Mouse (Mus musculus) embryonic facial prominence, embryonic 11.5 days (tissue): ENCODE measurements around the gene Rps13. TPM values are rescaled to one million over a fixed set of nuclear protein-coding genes. Genes with fewer than 3 reads are reported as not detected.

Experiments used
- ATAC-seq: fragments of 200-750 bp; cut with Nextera tagmentation; replicated peaks from 2 replicates; pipeline ENCODE4 v1.8.0; 2017; ENCODE audit warnings: low read depth; ENCODE audit not compliant: insufficient number of reproducible peaks, low FRiP score, low TSS enrichment
- DNase-seq: peaks from one replicate; pipeline ENCODE4 v3.0.0-alpha.2; 2015; ENCODE audit warnings: low spot score
- H3K27ac ChIP-seq: fragments of 300-500 bp; sonication (generic); replicated peaks from 2 replicates; pipeline ENCODE4 v1.5.1; 2014; ENCODE audit warnings: mild to moderate bottlenecking, low read depth, low read length, control low read depth
- H3K27me3 ChIP-seq: fragments of 300-500 bp; sonication (generic); 2 replicates; pipeline ENCODE4 v1.6.1; 2014; ENCODE audit warnings: mild to moderate bottlenecking, low read length, moderate library complexity, mixed read lengths; ENCODE audit not compliant: control insufficient read depth, insufficient read depth
- H3K36me3 ChIP-seq: fragments of 300-500 bp; sonication (generic); replicated peaks from 2 replicates; pipeline ENCODE4 v1.6.1; 2014; ENCODE audit warnings: low read depth, mild to moderate bottlenecking, low read length, moderate library complexity, mixed read lengths; ENCODE audit not compliant: control insufficient read depth, insufficient read depth
- H3K4me1 ChIP-seq: fragments of 300-500 bp; sonication (generic); 2 replicates; pipeline ENCODE4 v1.6.1; 2014; ENCODE audit warnings: low read length, mixed read lengths; ENCODE audit not compliant: control insufficient read depth, insufficient read depth
- H3K4me2 ChIP-seq: fragments of 300-500 bp; sonication (generic); 2 replicates; pipeline ENCODE4 v1.6.1; 2014; ENCODE audit warnings: low read depth, mild to moderate bottlenecking, control low read depth, low read length, moderate library complexity
- H3K4me3 ChIP-seq: fragments of 300-500 bp; sonication (generic); 2 replicates; pipeline ENCODE4 v1.5.1; 2014; ENCODE audit warnings: low read depth, low read length, control low read depth
- H3K9ac ChIP-seq: fragments of 300-500 bp; sonication (generic); replicated peaks from 2 replicates; pipeline ENCODE4 v1.6.1; 2014; ENCODE audit warnings: mild to moderate bottlenecking, control low read depth, low read length
- H3K9me3 ChIP-seq: fragments of 300-500 bp; sonication (generic); replicated peaks from 2 replicates; pipeline ENCODE4 v1.6.1; 2016; ENCODE audit warnings: mild to moderate bottlenecking, low read length, inconsistent platforms, mixed read lengths; ENCODE audit not compliant: control insufficient read depth
- WGBS: fragments of 180-500 bp; shearing (Covaris S2); extraction: QIAGEN DNeasy Blood & Tissue Kit; methylation state at CpG from one replicate; pipeline ENCODE4 v1.1.7; 2014; 5-methylcytosine and 5-hydroxymethylcytosine counted together
- polyA plus RNA-seq: library from polyadenylated mRNA; unstranded; fragments of >200 nt; fragmentation: Nextera tagmentation; extraction: Ambion mirVana; gene quantifications from 2 replicates; pipeline ENCODE4 v1.2.1, GENCODE M21; 2014

Gene Rps13
- polyA plus RNA-seq, 1 experiment from 2014 or later = 785 TPM

DNA sequence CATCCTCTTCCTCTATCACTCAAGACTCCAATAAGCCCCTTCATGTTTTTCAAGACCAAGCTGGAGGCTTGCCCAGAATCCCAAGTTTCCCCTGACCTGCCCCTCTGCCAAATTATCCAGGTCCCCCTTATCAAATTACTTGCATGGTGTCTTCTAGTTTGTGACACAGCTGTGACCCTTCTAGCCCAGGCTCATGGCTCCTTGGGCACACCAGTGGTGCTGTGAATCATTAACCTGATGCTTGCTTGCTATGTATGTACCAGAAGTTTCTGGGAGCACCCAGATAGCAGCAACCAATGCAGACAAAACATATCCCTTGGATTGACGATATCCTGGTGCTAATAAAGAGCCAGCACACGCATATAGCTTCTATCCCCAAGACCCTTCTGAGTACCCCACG is 45.0 kb downstream of the Rps13 start:
- Histone ChIP-seq H3K4me3 (no peak overlapping the region), H3K4me1 (no peaks in the 10 kb centered on the region; the same call in 1 of the 2 replicates), H3K9me3 (no peaks in the 10 kb centered on the region), H3K9ac (no peak overlapping the region), H3K27me3 (no peaks in the 10 kb centered on the region), H3K4me2 (no peak overlapping the region), H3K36me3 (no peaks in the 10 kb centered on the region), H3K27ac (no peak overlapping the region)
- ATAC-seq (no peak), DNase-seq (no peak)
- 84% methylated on average over 3 of the region's 3 CpGs for WGBS

DNA sequence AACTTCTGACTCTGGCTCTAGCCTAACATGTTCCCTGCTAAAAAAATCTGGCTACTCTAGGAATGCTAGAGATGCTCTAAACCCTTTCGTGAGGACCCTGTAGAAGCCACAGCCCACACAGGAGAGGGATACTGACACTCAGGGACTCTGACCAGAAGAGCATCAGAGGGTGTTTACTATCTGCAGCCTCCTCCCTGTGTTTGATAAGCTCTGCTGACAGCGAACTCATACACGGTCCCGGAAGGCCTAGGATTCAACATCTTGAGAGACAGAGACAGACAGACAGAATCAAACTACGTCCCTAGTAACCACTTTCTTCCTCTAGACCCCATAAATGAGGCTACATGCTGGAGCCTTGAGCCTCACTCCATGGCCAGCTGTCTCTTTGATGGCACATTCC is 46.0 kb downstream of the Rps13 start:
- Histone ChIP-seq H3K4me2 (no peak overlapping the region), H3K36me3 (no peaks in the 10 kb centered on the region), H3K9ac (no peak overlapping the region), H3K4me1 (no peaks in the 10 kb centered on the region; the same call in 1 of the 2 replicates), H3K9me3 (no peaks in the 10 kb centered on the region), H3K27ac (no peak overlapping the region), H3K27me3 (no peaks in the 10 kb centered on the region), H3K4me3 (no peak overlapping the region)
- no peak for ATAC-seq
- no peak for DNase-seq
- WGBS = 77% methylated on average over 5 of the region's 5 CpGs

DNA sequence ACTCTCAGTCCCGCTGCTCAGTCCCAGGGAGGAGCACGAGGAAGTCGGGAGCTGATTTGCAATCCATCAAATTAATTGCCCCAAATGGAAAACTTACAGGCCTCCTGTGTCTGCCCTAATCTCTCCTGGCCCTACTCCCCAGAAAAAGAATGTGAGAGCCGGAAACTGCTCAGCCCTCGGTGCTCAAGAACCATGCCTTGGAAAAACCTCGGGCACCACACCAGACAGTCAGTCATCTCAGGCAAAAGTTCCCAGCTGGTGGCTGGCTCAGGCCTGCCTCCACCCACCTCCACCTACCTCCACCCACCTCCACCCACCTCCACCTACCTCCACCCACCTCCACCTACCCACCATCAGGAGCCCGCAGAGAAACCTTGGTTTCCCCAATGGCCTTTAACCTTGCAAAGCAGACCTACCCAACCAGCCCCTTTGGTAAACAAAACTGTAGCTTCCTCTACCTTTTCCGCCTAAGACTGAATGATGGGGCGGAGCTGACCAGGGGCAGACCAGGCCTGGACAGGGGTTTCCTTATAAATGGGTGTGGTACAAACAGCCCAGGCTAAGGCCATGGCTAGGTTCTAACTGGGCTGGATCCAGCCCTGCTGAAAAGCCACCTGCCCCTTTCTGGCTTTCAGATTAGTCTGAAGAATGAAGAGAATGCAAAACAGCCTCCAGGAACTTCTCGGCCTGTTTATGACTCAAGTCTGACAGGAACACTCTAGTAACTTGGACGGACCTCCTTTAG is 47.2 kb downstream of the Rps13 start:
- no peaks in the 10 kb centered on the region for H3K36me3 ChIP-seq
- no peak overlapping the region for H3K27ac ChIP-seq
- ATAC-seq (no peak), DNase-seq (no peak)
- no peak overlapping the region for H3K4me2 ChIP-seq
- H3K4me1 ChIP-seq = no peaks in the 10 kb centered on the region; the same call in 1 of the 2 replicates
- H3K9ac ChIP-seq = no peak overlapping the region
- H3K27me3 ChIP-seq = no peaks in the 10 kb centered on the region
- no peak overlapping the region for H3K4me3 ChIP-seq
- 51% methylated on average over 11 of the region's 11 CpGs for WGBS
- H3K9me3 ChIP-seq = no peaks in the 10 kb centered on the region

DNA sequence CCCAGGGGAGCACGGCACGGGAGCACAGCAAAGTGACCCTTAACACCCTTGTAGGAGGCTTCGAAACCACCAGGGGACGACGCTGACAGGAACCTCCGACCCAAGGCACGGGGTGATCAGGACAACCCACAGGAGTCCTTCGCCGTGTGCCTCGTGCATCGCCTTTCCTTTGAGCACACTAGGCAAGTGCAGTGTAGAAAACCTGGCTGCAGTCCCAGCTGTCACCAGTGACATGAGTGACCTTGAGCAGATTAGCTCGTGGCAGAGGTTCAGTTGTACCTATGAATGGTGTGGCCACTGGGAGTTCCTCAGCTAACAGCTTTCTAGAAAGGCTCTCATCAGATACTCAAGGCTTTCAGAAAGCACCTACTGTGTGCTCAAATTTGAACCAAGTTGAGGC is 47.8 kb downstream of the Rps13 start:
- Histone ChIP-seq H3K27ac (no peak overlapping the region), H3K4me2 (no peak overlapping the region), H3K9me3 (no peaks in the 10 kb centered on the region), H3K4me1 (no peaks in the 10 kb centered on the region; the same call in 1 of the 2 replicates), H3K4me3 (no peak overlapping the region), H3K9ac (no peak overlapping the region), H3K36me3 (no peaks in the 10 kb centered on the region), H3K27me3 (no peaks in the 10 kb centered on the region)
- no peak for DNase-seq
- 77% methylated on average over 12 of the region's 12 CpGs for WGBS
- no peak for ATAC-seq

- H3K27me3 ChIP-seq = no peaks in the 10 kb centered on the region
- no peak overlapping the region for H3K4me3 ChIP-seq
- no peaks in the 10 kb centered on the region for H3K36me3 ChIP-seq
- no peaks in the 10 kb centered on the region for H3K9me3 ChIP-seq
- H3K4me2 ChIP-seq = no peak overlapping the region
- no peak overlapping the region for H3K9ac ChIP-seq
- ATAC-seq = no peak
- H3K4me1 ChIP-seq = no peaks in the 10 kb centered on the region; the same call in 1 of the 2 replicates
- DNase-seq = no peak
- WGBS = 37% methylated on average over 1 of the region's 1 CpGs
- no peak overlapping the region for H3K27ac ChIP-seq
These were observed 48.8 kb downstream of the Rps13 start for GRCm38 (mm10) chr7:116285216-116285615.

DNA sequence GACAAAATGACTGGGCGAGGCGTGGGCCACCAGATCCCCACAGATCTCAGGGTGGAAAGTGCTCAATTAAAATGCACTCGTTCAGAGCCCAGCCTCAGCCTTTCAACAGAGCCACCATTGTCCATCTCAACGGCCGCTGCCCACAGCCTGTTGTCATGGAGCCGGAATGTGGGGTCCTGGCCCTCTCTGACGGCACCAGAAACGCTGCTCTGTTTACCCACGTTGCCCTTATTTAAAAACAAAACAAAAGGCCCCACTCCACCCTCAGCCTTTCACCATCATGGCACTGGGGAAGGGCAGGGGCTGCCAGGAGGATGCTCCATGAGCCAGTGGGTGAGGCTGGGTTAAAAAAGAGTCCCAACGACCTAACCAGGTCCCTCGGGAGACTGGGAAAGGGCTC is 51.2 kb downstream of the Rps13 start:
- DNase-seq (peak; percentile 63), ATAC-seq (peak; percentile 64)
- no peaks in the 10 kb centered on the region for H3K36me3 ChIP-seq
- H3K9me3 ChIP-seq = no peaks in the 10 kb centered on the region
- no peak overlapping the region for H3K27ac ChIP-seq
- H3K9ac ChIP-seq = no peak overlapping the region
- no peaks in the 10 kb centered on the region; the same call in none of the 2 replicates for H3K4me1 ChIP-seq
- H3K4me2 ChIP-seq = no peak overlapping the region
- no peaks in the 10 kb centered on the region for H3K27me3 ChIP-seq
- no peak overlapping the region for H3K4me3 ChIP-seq
- 15% methylated on average over 11 of the region's 11 CpGs for WGBS

Other genes with a start within 250 kb of the Rps13 start
- 0.72 and 1.0 TPM in 2 replicates for gene Gm4353, start 249.6 kb downstream of the Rps13 start, polyA plus RNA-seq
- 3.6 and 5.8 TPM in 2 replicates for gene Plekha7, start 25.8 kb downstream of the Rps13 start, polyA plus RNA-seq
- 28.6 and 29.5 TPM in 2 replicates for gene Pik3c2a, start 109.3 kb upstream of the Rps13 start, polyA plus RNA-seq
- gene Nucb2, start 170.2 kb upstream of the Rps13 start, polyA plus RNA-seq = 14.5 and 18.4 TPM in 2 replicates